Mouse (Mus musculus): ENCODE measurements around the gene Ctcfl.

DNA sequence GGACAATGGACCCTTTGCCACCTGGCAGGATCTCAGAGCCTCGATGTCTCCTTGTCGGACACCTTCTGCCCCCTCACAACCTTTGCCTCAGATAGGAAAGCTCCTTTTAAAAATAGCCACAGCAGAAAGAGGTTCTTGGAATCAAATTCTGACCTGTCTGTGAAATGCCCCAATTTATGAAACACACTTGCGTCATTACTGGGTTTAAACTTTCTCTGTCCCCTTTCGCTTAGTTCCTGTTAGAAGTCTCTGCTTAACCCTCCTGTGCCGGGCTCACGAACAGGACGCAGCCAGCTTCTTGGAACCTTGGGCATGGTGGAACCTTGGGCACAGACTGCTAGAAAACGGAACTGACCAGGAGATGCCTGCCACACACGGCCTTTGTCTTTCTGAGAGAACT is 8.8 kb downstream of the Ctcfl start:
- TF ChIP-seq CTCF (IDR thresholded peaks at IDR 0.05) (no peak), POLR2A (IDR thresholded peaks at IDR 0.05; ENCODE audit: insufficient read depth, low read depth, low read length) (no peak), EP300 (IDR thresholded peaks at IDR 0.05; ENCODE audit: insufficient read depth, low read depth, low read length) (no peak)

All from heart, adult 2 months (tissue).